In the genomic region with DNA sequence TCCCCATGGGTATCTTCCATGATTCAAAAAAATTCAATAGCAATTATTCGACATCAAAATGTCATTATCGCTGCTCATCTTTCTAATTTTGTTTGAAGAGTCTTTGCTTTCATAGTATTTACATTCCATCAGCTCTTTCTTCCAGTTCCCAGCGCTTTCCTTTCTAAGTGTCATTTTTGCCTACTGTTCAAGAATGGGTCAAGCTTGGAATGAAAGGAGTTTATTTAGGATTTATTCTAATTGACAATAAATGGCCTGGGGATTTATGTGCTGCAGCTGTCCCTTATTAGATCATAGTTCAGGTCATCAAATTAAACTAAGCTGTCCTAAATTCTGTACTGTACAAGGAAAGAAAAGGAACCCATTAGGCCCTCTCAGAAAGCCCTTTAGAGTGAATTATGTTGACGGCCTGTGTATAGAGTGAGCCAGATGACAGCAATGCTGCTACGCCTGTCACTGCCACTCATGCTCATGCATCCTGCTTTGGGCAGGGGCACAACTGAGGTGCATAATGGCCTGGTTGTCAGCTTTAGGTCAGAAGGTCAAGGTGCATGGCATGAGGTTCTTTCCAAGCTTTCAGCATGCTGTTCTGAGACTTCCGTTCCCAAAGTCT, we compare ENCODE assay signal across 15 mouse cellular contexts.
DNase-seq lines count a peak whose midpoint lies in the region; ATAC-seq lines count a peak whose summit lies in the region.
"Had no signal": no experiment of that assay in that cellular context is flagged by ENCODE, and none has a peak within 500 bp of the region (broad histone marks: within the 10 kb centered on the region; RNA-seq: fewer than 3 reads in every experiment).

No protein-coding gene starts in this region.

- H3K27me3 ChIP-seq in hindbrain, embryonic 11.5 days (ENCODE audit: control insufficient read depth, insufficient read depth, low read length) = no peaks in the 10 kb centered on the region
- no peaks in the 10 kb centered on the region for H3K27me3 ChIP-seq in hindbrain, embryonic 16.5 days (replicated peaks; ENCODE audit: control insufficient read depth, insufficient read depth, low read length)
- no peaks in the 10 kb centered on the region for H3K27me3 ChIP-seq in midbrain, embryonic 12.5 days
- H3K27me3 ChIP-seq in midbrain, embryonic 16.5 days (ENCODE audit: control insufficient read depth, insufficient read depth, low read depth, low read length) = no peaks in the 10 kb centered on the region
- H3K27me3 ChIP-seq in embryonic facial prominence, embryonic 14.5 days (replicated peaks; ENCODE audit: control insufficient read depth, insufficient read depth, low read length) = no peaks in the 10 kb centered on the region
- H3K27me3 ChIP-seq: embryonic facial prominence, embryonic 15.5 days; limb, embryonic 15.5 days had no signal

- H3K4me1 ChIP-seq in hindbrain, embryonic 11.5 days (replicated peaks; ENCODE audit: control insufficient read depth, insufficient read depth, low read length) = no peaks in the 10 kb centered on the region
- no peaks in the 10 kb centered on the region for H3K4me1 ChIP-seq in hindbrain, embryonic 16.5 days (ENCODE audit: control insufficient read depth, insufficient read depth, low read depth, low read length)
- no peaks in the 10 kb centered on the region for H3K4me1 ChIP-seq in midbrain, embryonic 12.5 days
- H3K4me1 ChIP-seq in midbrain, embryonic 16.5 days (ENCODE audit: control insufficient read depth, insufficient read depth, low read length) = no peaks in the 10 kb centered on the region
- no peaks in the 10 kb centered on the region for H3K4me1 ChIP-seq in embryonic facial prominence, embryonic 14.5 days (ENCODE audit: control insufficient read depth, insufficient read depth, low read length)
- H3K4me1 ChIP-seq: embryonic facial prominence, embryonic 15.5 days; limb, embryonic 15.5 days had no signal

- H3K9ac ChIP-seq in hindbrain, embryonic 11.5 days (ENCODE audit: low read depth, low read length) = no peak overlapping the region
- H3K9ac ChIP-seq in hindbrain, embryonic 16.5 days (ENCODE audit: low read depth, low read length) = no peak overlapping the region
- no peak overlapping the region for H3K9ac ChIP-seq in midbrain, embryonic 12.5 days (replicated peaks)
- no peak overlapping the region for H3K9ac ChIP-seq in midbrain, embryonic 16.5 days (ENCODE audit: low read depth, low read length)
- H3K9ac ChIP-seq in embryonic facial prominence, embryonic 14.5 days (ENCODE audit: low read depth, low read length) = no peak overlapping the region
- H3K9ac ChIP-seq: embryonic facial prominence, embryonic 15.5 days; limb, embryonic 15.5 days had no signal

- no peak overlapping the region for H3K4me3 ChIP-seq in hindbrain, embryonic 11.5 days (ENCODE audit: low read depth, low read length)
- no peak overlapping the region for H3K4me3 ChIP-seq in hindbrain, embryonic 16.5 days (ENCODE audit: low read length)
- no peak overlapping the region for H3K4me3 ChIP-seq in midbrain, embryonic 12.5 days
- H3K4me3 ChIP-seq in midbrain, embryonic 16.5 days (ENCODE audit: low read depth, low read length) = no peak overlapping the region
- H3K4me3 ChIP-seq in embryonic facial prominence, embryonic 14.5 days (ENCODE audit: low read depth, low read length) = no peak overlapping the region
- H3K4me3 ChIP-seq: embryonic facial prominence, embryonic 15.5 days; left cerebral cortex, adult 2 months; limb, embryonic 15.5 days had no signal

- peak; percentile 74 for ATAC-seq in hindbrain, embryonic 11.5 days (ENCODE audit: low FRiP score)
- no peak for ATAC-seq in hindbrain, embryonic 16.5 days
- ATAC-seq in midbrain, embryonic 12.5 days (ENCODE audit: low FRiP score, low read depth) = peak; percentile 96
- no peak for ATAC-seq in midbrain, embryonic 16.5 days
- ATAC-seq in embryonic facial prominence, embryonic 14.5 days (ENCODE audit: low read depth) = peak; percentile 93; the same call in 1 of the 2 replicates

- no peaks in the 10 kb centered on the region for H3K36me3 ChIP-seq in hindbrain, embryonic 11.5 days (ENCODE audit: control insufficient read depth, insufficient read depth, low read length)
- H3K36me3 ChIP-seq in hindbrain, embryonic 16.5 days (ENCODE audit: control insufficient read depth, insufficient read depth, low read length) = no peaks in the 10 kb centered on the region
- no peaks in the 10 kb centered on the region for H3K36me3 ChIP-seq in midbrain, embryonic 12.5 days
- H3K36me3 ChIP-seq in midbrain, embryonic 16.5 days (ENCODE audit: control insufficient read depth, insufficient read depth, low read length) = no peaks in the 10 kb centered on the region
- H3K36me3 ChIP-seq in embryonic facial prominence, embryonic 14.5 days (ENCODE audit: control insufficient read depth, insufficient read depth, low read length) = no peaks in the 10 kb centered on the region
- H3K36me3 ChIP-seq: embryonic facial prominence, embryonic 15.5 days; limb, embryonic 15.5 days had no signal

- H3K9me3 ChIP-seq in hindbrain, embryonic 11.5 days (ENCODE audit: control insufficient read depth, low read length) = no peaks in the 10 kb centered on the region
- no peaks in the 10 kb centered on the region for H3K9me3 ChIP-seq in hindbrain, embryonic 16.5 days (ENCODE audit: control insufficient read depth, low read length)
- no peaks in the 10 kb centered on the region for H3K9me3 ChIP-seq in midbrain, embryonic 12.5 days
- H3K9me3 ChIP-seq in midbrain, embryonic 16.5 days (replicated peaks; ENCODE audit: control insufficient read depth, low read length, poor library complexity, severe bottlenecking) = no peaks in the 10 kb centered on the region
- no peaks in the 10 kb centered on the region for H3K9me3 ChIP-seq in embryonic facial prominence, embryonic 14.5 days (ENCODE audit: control insufficient read depth, low read length)
- H3K9me3 ChIP-seq: embryonic facial prominence, embryonic 15.5 days; limb, embryonic 15.5 days had no signal

- intact Hi-C loops in gastrocnemius, postnatal 36 days (cut with DNase I) = no loop called here

- 70% methylated on average over 6 of the region's 6 CpGs for WGBS in hindbrain, embryonic 11.5 days
- WGBS in hindbrain, embryonic 16.5 days = 66% methylated on average over 6 of the region's 6 CpGs
- WGBS in midbrain, embryonic 12.5 days = 55% methylated on average over 6 of the region's 6 CpGs
- WGBS in midbrain, embryonic 16.5 days = 53% methylated on average over 6 of the region's 6 CpGs
- 42% methylated on average over 6 of the region's 6 CpGs for WGBS in embryonic facial prominence, embryonic 14.5 days

- H3K27ac ChIP-seq in hindbrain, embryonic 11.5 days (ENCODE audit: low read depth, low read length) = no peak overlapping the region
- no peak overlapping the region for H3K27ac ChIP-seq in hindbrain, embryonic 16.5 days (ENCODE audit: low read depth, low read length)
- H3K27ac ChIP-seq in midbrain, embryonic 12.5 days (replicated peaks) = no peak overlapping the region
- H3K27ac ChIP-seq in midbrain, embryonic 16.5 days (ENCODE audit: low read length) = no peak overlapping the region
- no peak overlapping the region for H3K27ac ChIP-seq in embryonic facial prominence, embryonic 14.5 days (replicated peaks; ENCODE audit: low read depth, low read length)
- H3K27ac ChIP-seq: embryonic facial prominence, embryonic 15.5 days; left cerebral cortex, adult 2 months; limb, embryonic 15.5 days; macrophage had no signal

- H3K4me2 ChIP-seq in hindbrain, embryonic 11.5 days (replicated peaks; ENCODE audit: low read depth, low read length) = no peak overlapping the region
- no peak overlapping the region for H3K4me2 ChIP-seq in hindbrain, embryonic 16.5 days (ENCODE audit: low read length)
- no peak overlapping the region for H3K4me2 ChIP-seq in midbrain, embryonic 12.5 days (replicated peaks)
- H3K4me2 ChIP-seq in midbrain, embryonic 16.5 days (ENCODE audit: low read length) = no peak overlapping the region
- H3K4me2 ChIP-seq in embryonic facial prominence, embryonic 14.5 days (ENCODE audit: low read depth, low read length) = no peak overlapping the region
- H3K4me2 ChIP-seq: embryonic facial prominence, embryonic 15.5 days; limb, embryonic 15.5 days had no signal

- peak; percentile 12 for DNase-seq in hindbrain, embryonic 11.5 days (ENCODE audit: low spot score)
- DNase-seq in embryonic facial prominence, embryonic 14.5 days (ENCODE audit: low spot score) = peak; percentile 71
- peak; percentile 91 for DNase-seq in retina, embryonic 14.5 days (ENCODE audit: low spot score)
- no peak for DNase-seq in gastrocnemius, postnatal 36 days
- no peak for DNase-seq in left cerebral cortex, adult 18-20 months (ENCODE audit: low spot score in 2 of 2)
- DNase-seq: cerebellum, adult 2 months; heart, postnatal 36 days; kidney, adult 11 months had no signal

Comparison
In these comparisons a context has a peak if more than half of its experiments do, and no peak if none do; other contexts are left out.
1. ATAC-seq: peak in hindbrain, embryonic 11.5 days (single experiment), midbrain, embryonic 12.5 days (single experiment) and embryonic facial prominence, embryonic 14.5 days (single experiment); none in hindbrain, embryonic 16.5 days (single experiment) and midbrain, embryonic 16.5 days (single experiment).
2. DNase-seq: peak in hindbrain, embryonic 11.5 days (single experiment), embryonic facial prominence, embryonic 14.5 days (single experiment) and retina, embryonic 14.5 days (single experiment); none in gastrocnemius, postnatal 36 days (0 of 2) and left cerebral cortex, adult 18-20 months (0 of 2).